Mouse (Mus musculus): ENCODE data around the gene Epha8. TPM values are rescaled to one million over a fixed set of nuclear protein-coding genes. Genes with fewer than 3 reads are reported as not detected.

Epha8 gene
- polyA plus RNA-seq, 1 experiment from 2014 or later, result 0.63 TPM

DNA sequence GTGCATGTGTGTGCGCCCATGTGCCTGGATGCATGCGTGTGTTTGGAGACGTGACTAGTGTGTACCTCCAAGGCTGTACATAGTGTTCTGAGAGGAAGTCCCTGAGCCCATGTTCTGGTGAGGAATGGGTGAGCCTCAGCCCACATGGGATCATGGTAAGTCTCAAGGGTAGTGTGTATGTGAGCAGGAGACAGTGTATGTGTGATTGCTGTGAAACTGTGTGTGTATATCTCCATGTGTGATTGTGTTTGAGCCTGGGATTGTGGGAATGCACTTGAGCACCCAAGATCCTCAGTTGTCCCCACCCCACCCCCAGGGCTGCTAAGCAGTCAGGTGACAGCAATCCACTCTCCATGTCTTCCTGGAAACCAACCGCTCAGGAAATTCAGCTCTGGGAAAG is 61.8 kb downstream of the Epha8 start:
- DNase-seq (ENCODE audit: low spot score), result no peak
- Histone ChIP-seq H3K36me3 (ENCODE audit: insufficient read depth, low read length) (no peaks in the 10 kb centered on the region), H3K9ac (ENCODE audit: low read depth, low read length) (no peak overlapping the region), H3K9me3 (replicated peaks; ENCODE audit: low read length) (no peaks in the 10 kb centered on the region), H3K4me1 (replicated peaks; ENCODE audit: insufficient read depth, low read length) (no peaks in the 10 kb centered on the region), H3K27ac (no peak overlapping the region), H3K27me3 (ENCODE audit: insufficient read depth, low read length) (peaks cover 15% of the 10 kb centered on the region; the same call in 1 of the 2 replicates), H3K4me3 (replicated peaks; ENCODE audit: low read depth, low read length) (no peak overlapping the region), H3K4me2 (ENCODE audit: low read length) (no peak overlapping the region)
- no peak for TF ChIP-seq CTCF (IDR thresholded peaks at IDR 0.05; ENCODE audit: low read depth)
- WGBS, result 66% methylated on average over 4 of the region's 4 CpGs
- ATAC-seq (replicated peaks; ENCODE audit: low FRiP score, low read depth), result no peak

DNA sequence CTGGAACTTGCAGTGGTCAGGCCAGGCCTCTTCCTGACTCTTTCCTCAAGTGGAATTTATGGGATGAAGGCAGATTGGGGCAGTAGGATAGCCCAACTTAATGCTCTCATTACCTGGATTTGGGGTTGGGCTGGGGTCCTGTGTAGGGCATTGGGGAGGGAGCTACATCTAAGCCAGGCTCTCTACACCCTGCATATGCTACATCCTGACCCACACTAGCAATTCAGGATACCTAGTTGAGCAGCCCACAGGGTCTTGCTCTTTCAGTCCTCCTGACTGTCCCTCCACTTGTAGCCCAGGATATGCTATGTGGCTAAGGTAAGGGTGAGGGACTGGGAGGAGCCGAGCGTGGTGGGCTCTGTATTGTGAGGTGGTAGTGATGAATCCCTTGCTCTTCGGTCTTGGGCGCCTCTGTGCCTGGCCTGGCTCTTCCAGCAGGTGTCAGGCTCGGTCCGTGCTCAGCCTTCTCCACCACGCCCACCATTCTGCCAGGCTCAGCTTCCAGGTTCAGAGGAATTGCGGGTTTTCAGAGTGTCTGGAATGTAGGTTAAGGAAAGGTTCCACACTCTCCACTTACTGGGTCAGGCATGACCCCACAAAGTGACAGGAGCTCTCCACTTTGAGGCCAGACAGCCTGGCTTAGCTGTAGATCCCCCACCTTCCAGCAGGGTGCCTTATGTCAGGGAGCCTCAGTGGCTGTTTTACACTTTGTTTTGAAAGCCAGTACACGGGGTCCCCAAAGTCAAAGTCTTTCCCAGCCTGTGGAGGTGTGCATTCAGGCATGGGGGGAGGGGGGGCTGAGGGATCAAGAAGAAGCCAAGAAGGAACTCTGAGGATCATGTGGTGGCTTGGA is 62.7 kb downstream of the Epha8 start:
- WGBS, result 3% methylated on average over 9 of the region's 9 CpGs
- H3K27me3 ChIP-seq (ENCODE audit: insufficient read depth, low read length), result peaks cover 15% of the 10 kb centered on the region; the same call in 1 of the 2 replicates

DNA sequence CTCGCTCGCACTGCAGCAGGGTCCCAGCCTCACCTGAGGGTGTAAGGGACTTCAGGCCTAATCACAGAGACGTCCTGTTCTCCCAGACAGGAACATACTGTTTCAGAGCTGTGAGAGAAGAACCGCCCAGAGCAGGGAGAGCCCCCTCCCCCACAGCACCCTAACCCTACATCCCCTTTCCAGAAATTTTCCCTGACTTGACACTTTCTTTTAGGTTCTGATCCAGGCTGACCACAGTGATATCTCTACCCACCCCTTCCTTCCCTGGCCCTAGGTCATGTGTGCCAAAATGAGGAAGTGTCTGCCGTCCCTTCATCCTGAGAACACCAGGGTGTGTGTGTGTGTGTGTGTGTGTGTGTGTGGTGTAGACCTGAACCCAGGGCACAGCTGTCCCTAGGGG is 63.8 kb downstream of the Epha8 start, which contains the start of gene C1qc:
Gene C1qc (minus strand): TSS at position 255 of the 400 bp plus-strand sequence.
- no peak for TF ChIP-seq CTCF (IDR thresholded peaks at IDR 0.05; ENCODE audit: low read depth)
- H3K4me2 ChIP-seq (ENCODE audit: low read length), result no peak within 1 kb of the TSS
- no peak within 1 kb of the TSS for H3K9ac ChIP-seq (ENCODE audit: low read depth, low read length)
- DNase-seq (ENCODE audit: low spot score) (no peak), ATAC-seq (replicated peaks; ENCODE audit: low FRiP score, low read depth) (no peak)
- 55% methylated on average over 5 of the region's 5 CpGs for WGBS
- H3K4me1 ChIP-seq (replicated peaks; ENCODE audit: insufficient read depth, low read length), result no peaks in the 10 kb centered on the region
- H3K27me3 ChIP-seq (ENCODE audit: insufficient read depth, low read length), result peaks cover 15% of the 10 kb centered on the region; the same call in 1 of the 2 replicates
- no peaks in the 10 kb centered on the region for H3K9me3 ChIP-seq (replicated peaks; ENCODE audit: low read length)
- no peak within 1 kb of the TSS for H3K4me3 ChIP-seq (replicated peaks; ENCODE audit: low read depth, low read length)
- no peak within 1 kb of the TSS for H3K27ac ChIP-seq
- H3K36me3 ChIP-seq (ENCODE audit: insufficient read depth, low read length), result no peaks in the 10 kb centered on the region

More for the DNA sequence above, 62.7 kb downstream of the Epha8 start:
- peak; percentile 85 for TF ChIP-seq CTCF (IDR thresholded peaks at IDR 0.05; ENCODE audit: low read depth)
- DNase-seq (ENCODE audit: low spot score) (peak; percentile 79), ATAC-seq (replicated peaks; ENCODE audit: low FRiP score, low read depth) (peak; percentile 27; the same call in 1 of the 2 replicates)
- Histone ChIP-seq H3K4me3 (replicated peaks; ENCODE audit: low read depth, low read length) (no peak overlapping the region), H3K4me2 (ENCODE audit: low read length) (no peak overlapping the region), H3K27ac (no peak overlapping the region), H3K36me3 (ENCODE audit: insufficient read depth, low read length) (no peaks in the 10 kb centered on the region), H3K4me1 (replicated peaks; ENCODE audit: insufficient read depth, low read length) (no peaks in the 10 kb centered on the region), H3K9me3 (replicated peaks; ENCODE audit: low read length) (no peaks in the 10 kb centered on the region), H3K9ac (ENCODE audit: low read depth, low read length) (no peak overlapping the region)

DNA sequence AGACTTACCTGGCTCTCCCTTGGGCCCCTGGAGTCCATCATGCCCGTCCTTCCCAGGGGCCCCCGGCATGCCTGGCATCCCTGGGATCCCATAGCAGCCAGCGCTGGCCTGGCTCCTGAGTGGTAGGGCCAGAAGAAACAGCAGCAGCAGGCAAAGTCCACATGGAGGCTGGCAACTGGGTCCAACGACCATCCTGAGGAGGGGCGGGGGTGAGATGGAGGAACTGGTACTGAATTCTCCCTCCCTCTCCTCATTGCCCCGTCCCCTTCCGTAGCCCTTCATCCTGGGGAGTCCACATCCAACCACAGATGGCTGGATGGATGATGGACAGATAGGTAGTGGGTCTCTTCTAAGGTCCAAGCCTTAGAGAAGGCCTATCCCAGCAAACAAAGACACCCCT is 64.2 kb downstream of the Epha8 start:
- H3K27me3 ChIP-seq (ENCODE audit: insufficient read depth, low read length), result peaks cover 15% of the 10 kb centered on the region; the same call in 1 of the 2 replicates

DNA sequence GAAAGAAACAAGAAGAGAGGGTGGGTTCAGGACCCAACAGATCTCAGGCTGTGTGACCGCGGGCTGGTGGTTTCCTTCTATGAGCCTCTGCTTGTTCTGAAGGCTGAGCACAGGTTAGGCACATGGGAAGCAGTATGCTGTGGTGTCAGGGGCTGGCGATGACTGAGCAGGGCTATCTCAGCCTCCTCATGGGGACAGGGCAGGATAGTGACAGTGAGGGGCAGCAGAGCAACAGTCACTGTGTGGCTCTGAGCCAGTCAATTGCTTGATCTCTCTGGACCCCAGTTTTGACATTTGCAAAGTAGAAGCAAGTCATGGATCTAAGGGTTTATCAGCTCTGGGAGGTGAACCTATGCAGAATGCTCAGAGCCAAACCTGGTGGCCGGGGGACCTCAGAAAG is 65.5 kb downstream of the Epha8 start:
- Histone ChIP-seq H3K4me1 (replicated peaks; ENCODE audit: insufficient read depth, low read length) (no peaks in the 10 kb centered on the region), H3K4me2 (ENCODE audit: low read length) (no peak overlapping the region), H3K4me3 (replicated peaks; ENCODE audit: low read depth, low read length) (no peak overlapping the region), H3K36me3 (ENCODE audit: insufficient read depth, low read length) (no peaks in the 10 kb centered on the region), H3K27ac (no peak overlapping the region), H3K27me3 (ENCODE audit: insufficient read depth, low read length) (0 out of 2 replicates have a peak, but pooled peaks cover 12% of the 10 kb centered on the region), H3K9me3 (replicated peaks; ENCODE audit: low read length) (no peaks in the 10 kb centered on the region), H3K9ac (ENCODE audit: low read depth, low read length) (no peak overlapping the region)
- DNase-seq (ENCODE audit: low spot score) (no peak), ATAC-seq (replicated peaks; ENCODE audit: low FRiP score, low read depth) (no peak)
- WGBS, result 88% methylated on average over 4 of the region's 4 CpGs
- no peak for TF ChIP-seq CTCF (IDR thresholded peaks at IDR 0.05; ENCODE audit: low read depth)

More for the DNA sequence above, 64.2 kb downstream of the Epha8 start:
- WGBS, result 48% methylated on average over 7 of the region's 7 CpGs
- H3K9me3 ChIP-seq (replicated peaks; ENCODE audit: low read length), result no peaks in the 10 kb centered on the region
- ATAC-seq (replicated peaks; ENCODE audit: low FRiP score, low read depth), result no peak
- DNase-seq (ENCODE audit: low spot score), result no peak
- H3K4me2 ChIP-seq (ENCODE audit: low read length), result no peak overlapping the region
- no peak for TF ChIP-seq CTCF (IDR thresholded peaks at IDR 0.05; ENCODE audit: low read depth)
- no peaks in the 10 kb centered on the region for H3K4me1 ChIP-seq (replicated peaks; ENCODE audit: insufficient read depth, low read length)
- no peak overlapping the region for H3K27ac ChIP-seq
- no peaks in the 10 kb centered on the region for H3K36me3 ChIP-seq (ENCODE audit: insufficient read depth, low read length)
- H3K9ac ChIP-seq (ENCODE audit: low read depth, low read length), result no peak overlapping the region
- no peak overlapping the region for H3K4me3 ChIP-seq (replicated peaks; ENCODE audit: low read depth, low read length)

DNA sequence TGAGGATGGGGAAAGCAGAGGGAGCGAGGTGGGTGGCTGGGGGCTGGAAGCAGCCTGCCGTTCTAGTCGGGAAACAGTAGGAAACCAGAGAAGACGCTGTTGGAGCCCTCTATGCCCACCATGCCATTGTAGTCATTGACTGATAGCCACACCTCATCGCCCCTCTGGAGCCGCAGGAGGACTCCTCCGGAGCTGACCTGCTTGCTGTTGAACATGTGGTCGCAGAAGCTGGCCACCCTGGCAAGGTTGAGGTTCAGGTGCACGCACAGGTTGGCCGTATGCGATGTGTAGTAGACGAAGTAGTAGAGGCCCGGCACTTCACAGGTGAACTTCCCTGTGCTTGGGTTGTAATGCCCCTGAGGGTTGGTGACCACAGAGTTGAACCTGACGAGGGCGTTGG is 66.6 kb downstream of the Epha8 start:
- ATAC-seq (replicated peaks; ENCODE audit: low FRiP score, low read depth) (no peak), DNase-seq (ENCODE audit: low spot score) (no peak)
- TF ChIP-seq CTCF (IDR thresholded peaks at IDR 0.05; ENCODE audit: low read depth), result no peak
- Histone ChIP-seq H3K4me3 (replicated peaks; ENCODE audit: low read depth, low read length) (no peak overlapping the region), H3K27ac (no peak overlapping the region), H3K36me3 (ENCODE audit: insufficient read depth, low read length) (no peaks in the 10 kb centered on the region), H3K9me3 (replicated peaks; ENCODE audit: low read length) (no peaks in the 10 kb centered on the region), H3K4me2 (ENCODE audit: low read length) (no peak overlapping the region), H3K9ac (ENCODE audit: low read depth, low read length) (no peak overlapping the region), H3K4me1 (replicated peaks; ENCODE audit: insufficient read depth, low read length) (no peaks in the 10 kb centered on the region), H3K27me3 (ENCODE audit: insufficient read depth, low read length) (0 out of 2 replicates have a peak, but pooled peaks cover 8% of the 10 kb centered on the region)
- WGBS, result 72% methylated on average over 15 of the region's 15 CpGs
